Mouse (Mus musculus) left cerebral cortex, postnatal 14 days (tissue): ENCODE measurements around the gene Il25. TPM values are rescaled to one million over a fixed set of nuclear protein-coding genes. Genes with fewer than 3 reads are reported as not detected.
"Not testable (repeated sequence)": the region's sequence is repeated elsewhere in the genome, so short reads cannot be mapped to it uniquely, and the experiment has no call there.

ENCODE experiments used
- DNase-seq, 2 experiments: peaks; one replicate each; pipeline ENCODE4 v3.0.0; 2021 to 2022; ENCODE audit warnings: low spot score in 2 of 2, mixed read lengths in 1 of 2
- intact Hi-C: fragments of 180-260 bp; cut with DNase I; formaldehyde crosslinking; loops from one replicate; pipeline ENCODE4 v1.15.1; 2025
- total RNA-seq, 2 experiments: library from RNA; stranded (reverse); gene quantifications; 2 replicates each; pipeline ENCODE4 v1.2.3; 2021

The Il25 gene
- total RNA-seq, 2 experiments from 2014 or later: not detected

- intact Hi-C loops: no loop called here
- no peak for DNase-seq
Measured at GRCm38 (mm10) chr14:54945975-54946704, 13.6 kb downstream of the Il25 start.

DNA sequence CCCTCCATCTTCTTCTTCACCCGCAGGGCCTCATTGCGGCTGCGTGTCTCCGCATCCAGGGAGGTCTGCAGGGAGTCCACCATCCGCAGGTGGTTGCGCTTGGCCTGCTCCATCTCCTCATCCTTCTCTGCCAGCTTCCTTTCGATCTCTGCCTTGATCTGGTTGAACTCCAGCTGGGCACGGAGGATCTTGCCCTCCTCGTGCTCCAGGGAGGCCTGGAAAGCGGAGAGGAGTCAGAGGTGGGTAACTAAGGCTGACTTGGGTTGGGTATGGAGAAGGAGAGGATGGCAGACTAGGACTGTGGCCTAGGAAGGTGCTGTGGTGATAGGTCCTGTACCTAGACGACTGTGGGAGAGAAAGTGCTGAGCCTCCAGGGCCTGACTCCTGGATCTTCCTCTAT lies 14.5 kb downstream of the Il25 start:
- intact Hi-C loops, DNase-seq: not testable (repeated sequence)

DNA sequence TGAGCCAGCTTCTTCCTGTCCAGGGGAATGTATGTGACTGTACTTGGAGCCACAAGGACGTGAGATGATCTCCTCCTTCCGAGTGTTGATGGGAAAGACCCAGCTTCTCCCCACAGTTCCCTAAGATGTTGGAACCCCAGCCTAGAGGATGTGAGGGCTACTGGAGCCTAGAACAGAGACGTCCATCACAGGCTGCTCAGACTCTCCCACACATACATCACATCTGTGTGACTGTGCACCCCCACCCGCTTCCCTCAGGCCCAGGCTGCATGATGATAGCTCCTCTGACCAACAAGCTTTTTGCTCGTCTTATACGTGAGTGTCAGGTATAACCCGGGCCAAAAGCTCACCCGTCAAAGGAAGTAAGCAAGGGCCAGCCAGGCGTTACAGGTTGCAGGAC lies 16.3 kb downstream of the Il25 start:
- no peak for DNase-seq
- intact Hi-C loops: no loop called here

DNA sequence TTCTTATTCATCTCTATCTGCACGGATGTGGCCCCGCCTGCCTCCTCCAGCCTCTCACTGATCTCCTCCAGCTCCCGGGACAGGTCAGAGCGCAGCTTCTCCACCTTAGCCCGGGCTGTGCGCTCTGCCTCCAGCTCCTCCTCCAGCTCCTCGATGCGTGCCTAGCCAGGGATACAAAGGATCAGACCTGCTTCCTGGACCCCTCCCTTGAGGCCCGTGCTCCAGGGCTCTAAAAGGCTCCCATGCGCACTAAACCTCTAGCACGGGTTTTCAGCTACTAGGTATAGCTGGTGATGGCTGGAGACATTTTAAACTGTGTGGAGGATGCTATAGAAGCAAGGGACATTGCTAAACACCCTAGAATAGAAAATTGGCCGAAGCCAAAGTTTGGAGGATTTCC lies 18.0 kb downstream of the Il25 start:
- no peak for DNase-seq
- intact Hi-C loops: loop anchor here (5.0 kb wide), 1 partner anchor 42 kb away; the partner anchor contains the start of gene Myh7

DNA sequence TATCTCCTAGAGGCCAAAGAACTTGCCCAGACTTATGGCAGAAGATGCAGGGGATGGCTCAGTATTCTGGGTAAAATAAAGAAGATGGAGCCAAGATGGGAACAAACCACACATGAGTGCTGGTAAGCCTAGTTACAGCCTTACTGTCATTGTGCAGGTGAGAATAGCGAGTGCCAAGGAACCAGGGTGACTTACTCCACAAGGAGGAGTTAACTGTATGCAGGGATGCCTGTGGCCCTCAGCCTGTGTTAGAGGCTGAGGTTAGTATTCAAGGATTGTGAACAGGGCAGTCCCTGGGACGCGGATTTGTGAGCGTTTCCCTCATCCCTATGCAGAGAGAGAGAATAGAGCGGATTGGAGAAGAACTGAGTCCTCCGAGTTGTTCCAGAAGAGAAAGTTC lies 19.1 kb downstream of the Il25 start:
- no peak for DNase-seq
- intact Hi-C loops: loop anchor here (5.0 kb wide), 1 partner anchor 41 kb away; the partner anchor contains the start of gene Myh7

- no peak for DNase-seq
- intact Hi-C loops: loop anchor here (5.0 kb wide), 1 partner anchor 39 kb away; the partner anchor contains the start of gene Myh7
Measured at GRCm38 (mm10) chr14:54953664-54954206, 21.2 kb downstream of the Il25 start.

DNA sequence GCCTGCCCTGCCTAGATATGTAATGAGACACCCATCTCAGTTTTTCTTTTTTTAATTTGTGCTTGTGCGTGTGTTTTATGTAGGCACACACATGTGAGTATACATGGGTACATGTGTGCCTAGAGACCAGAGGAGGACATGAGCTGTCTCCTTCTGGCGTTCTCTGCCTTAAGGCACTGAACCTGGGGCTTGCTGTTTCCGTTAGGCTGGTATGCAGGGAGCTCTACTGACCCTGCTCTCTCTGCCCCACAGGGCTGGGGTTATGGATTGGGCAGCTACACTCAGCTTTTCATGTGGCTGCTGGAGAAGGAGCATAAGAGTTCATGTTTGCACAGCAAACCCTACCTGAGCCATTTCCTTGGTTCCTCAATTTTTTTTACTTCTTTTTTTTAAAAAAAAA lies 22.0 kb downstream of the Il25 start:
- intact Hi-C loops: loop anchor here (5.0 kb wide), 1 partner anchor 38 kb away; the partner anchor contains the start of gene Myh7

DNA sequence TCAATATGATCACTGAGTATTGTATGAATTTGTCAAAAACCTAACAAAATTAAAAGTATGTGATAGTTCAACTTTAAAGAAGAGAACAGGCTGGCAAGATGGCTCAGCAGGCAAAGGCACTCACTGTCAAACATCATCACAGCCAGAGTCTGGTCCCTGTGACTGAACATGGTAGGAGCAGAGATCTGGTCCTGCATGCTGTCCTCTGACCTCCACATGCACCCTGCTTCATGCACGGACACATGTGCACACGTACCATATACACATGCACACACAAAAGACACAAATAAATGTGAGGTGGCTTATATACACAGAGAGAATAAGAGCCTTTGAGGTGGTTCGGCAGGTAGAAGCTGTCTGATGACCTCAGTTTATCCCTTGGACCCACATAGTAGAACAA lies 23.0 kb downstream of the Il25 start:
- intact Hi-C loops: no loop called here
- no peak for DNase-seq

More for the DNA sequence above, 22.0 kb downstream of the Il25 start:
- no peak for DNase-seq

- DNase-seq: no peak
- intact Hi-C loops: no loop called here
Measured at GRCm38 (mm10) chr14:54956533-54956932, 24.0 kb downstream of the Il25 start.

GRCm38 (mm10) chr14:54958503-54958902 lies 26.0 kb downstream of the Il25 start:
- DNase-seq: no peak

GRCm38 (mm10) chr14:54959197-54959596 lies 26.7 kb downstream of the Il25 start:
- intact Hi-C loops: no loop called here
- no peak for DNase-seq

More at GRCm38 (mm10) chr14:54958503-54958902, 26.0 kb downstream of the Il25 start:
- intact Hi-C loops: no loop called here

- DNase-seq, intact Hi-C loops: not testable (repeated sequence)
Measured at GRCm38 (mm10) chr14:54959853-54960613, 27.5 kb downstream of the Il25 start.

DNA sequence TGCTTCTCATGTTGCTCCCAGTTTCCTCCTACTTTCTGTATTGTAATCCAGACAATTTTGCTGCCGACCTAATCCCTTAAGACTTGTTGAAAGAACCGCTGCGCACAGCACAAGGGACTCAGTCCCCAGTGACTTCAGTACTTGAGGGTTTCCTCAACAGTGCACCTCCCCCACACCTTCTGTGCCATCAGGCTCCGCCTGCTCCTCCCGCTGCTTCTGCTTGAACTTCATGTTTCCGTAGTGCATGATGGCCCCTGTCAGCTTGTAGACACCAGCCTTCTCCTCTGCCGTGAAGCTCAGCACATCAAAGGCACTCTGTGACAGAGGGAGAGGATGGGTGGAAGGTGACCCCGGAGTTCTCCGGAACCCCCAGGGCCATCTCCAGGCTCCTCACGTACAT lies 28.3 kb downstream of the Il25 start:
- intact Hi-C loops: no loop called here

DNA sequence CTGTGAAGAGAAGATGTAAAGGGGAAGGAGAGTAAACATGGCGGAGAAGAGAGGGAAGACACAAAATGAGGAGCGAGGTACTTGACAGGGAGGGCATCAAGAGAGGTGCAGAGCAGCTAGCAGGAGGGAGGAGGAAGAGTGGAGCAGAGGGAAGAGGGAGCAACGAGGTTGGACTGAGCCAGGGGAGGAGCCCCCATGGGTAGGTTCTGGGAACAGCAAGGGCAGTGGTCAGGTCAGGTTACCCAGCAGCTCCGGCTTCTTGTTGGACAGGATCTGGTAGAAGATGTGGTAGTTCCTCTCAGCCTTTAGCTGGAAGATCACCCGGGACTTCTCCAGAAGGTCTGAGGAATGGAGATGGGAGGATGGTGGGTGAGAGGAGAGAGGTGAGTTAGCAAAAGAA lies 29.0 kb downstream of the Il25 start:
- intact Hi-C loops: no loop called here
- no peak for DNase-seq

More for the DNA sequence above, 28.3 kb downstream of the Il25 start:
- DNase-seq: peak; percentile 53 to 68

- intact Hi-C loops: no loop called here
- no peak for DNase-seq
Measured at GRCm38 (mm10) chr14:54962714-54963113, 30.2 kb downstream of the Il25 start.

DNA sequence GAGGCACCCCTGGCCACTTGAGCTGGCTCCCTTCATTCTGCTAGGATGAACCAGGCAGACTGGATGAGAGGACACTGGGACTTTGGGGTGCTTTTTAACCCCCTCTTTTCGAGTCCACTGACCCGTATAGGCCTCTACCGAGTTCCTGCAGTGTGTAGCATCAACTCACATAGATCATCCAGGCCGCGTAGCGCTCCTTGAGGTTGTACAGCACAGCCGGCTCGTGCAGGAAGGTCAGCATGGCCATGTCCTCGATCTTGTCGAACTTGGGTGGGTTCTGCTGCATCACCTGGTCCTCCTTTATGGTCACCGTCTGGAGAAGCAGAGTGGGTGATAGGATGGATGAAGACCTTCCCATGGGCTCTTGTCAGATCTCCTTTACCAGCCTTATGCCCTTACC lies 31.2 kb downstream of the Il25 start:
- intact Hi-C loops: no loop called here
- DNase-seq: no peak

- intact Hi-C loops: no loop called here
- no peak for DNase-seq
Measured at GRCm38 (mm10) chr14:54965044-54965443, 32.5 kb downstream of the Il25 start.

DNA sequence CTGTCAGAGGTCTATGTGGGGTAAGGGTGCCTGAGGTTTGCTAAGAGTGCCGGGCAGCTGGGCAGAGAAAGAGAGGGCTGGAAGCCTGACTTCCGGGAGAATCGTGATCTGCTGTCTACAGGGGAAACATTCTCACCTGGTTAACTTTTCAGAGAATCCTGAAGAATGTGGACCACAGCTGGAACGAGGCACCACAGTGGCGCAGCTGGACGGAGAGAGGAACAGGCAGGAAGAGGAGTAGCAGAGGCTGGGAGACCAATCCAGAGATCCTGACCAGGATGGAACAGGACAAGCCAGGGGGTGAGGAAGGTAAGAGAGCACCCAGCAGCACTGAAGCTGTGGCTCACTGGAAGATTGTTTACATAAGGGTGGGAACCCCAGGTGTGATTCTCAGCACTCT lies 33.1 kb downstream of the Il25 start:
- intact Hi-C loops: no loop called here
- no peak for DNase-seq

- no peak for DNase-seq
- intact Hi-C loops: no loop called here
Measured at GRCm38 (mm10) chr14:54966320-54966977, 34.0 kb downstream of the Il25 start, which contains the start of gene Myh6. Gene Myh6, minus strand, starts transcription at chr14:54966927.

DNA sequence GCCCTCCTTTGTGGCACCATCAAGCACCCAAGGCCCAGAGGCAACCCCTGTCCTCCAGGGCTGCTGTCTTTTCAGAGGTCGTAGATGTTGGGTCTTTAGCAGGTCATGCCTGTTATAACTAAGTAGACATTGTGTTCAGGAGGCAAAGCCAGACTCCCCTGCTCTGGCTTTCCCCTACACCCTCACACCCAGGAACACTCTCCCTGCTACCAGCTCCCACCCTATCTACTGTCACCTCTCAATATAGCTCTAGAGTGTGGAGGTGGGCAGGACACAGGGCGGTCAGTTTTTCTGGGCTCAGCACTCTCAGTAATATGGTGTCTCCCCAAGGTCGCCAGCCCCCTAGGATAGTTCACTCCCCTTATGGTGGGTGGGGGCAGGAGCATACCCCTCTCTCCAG lies 35.4 kb downstream of the Il25 start:
- intact Hi-C loops: no loop called here
- DNase-seq: no peak
